Mouse (Mus musculus): ENCODE results near the gene Tmem201.

DNA sequence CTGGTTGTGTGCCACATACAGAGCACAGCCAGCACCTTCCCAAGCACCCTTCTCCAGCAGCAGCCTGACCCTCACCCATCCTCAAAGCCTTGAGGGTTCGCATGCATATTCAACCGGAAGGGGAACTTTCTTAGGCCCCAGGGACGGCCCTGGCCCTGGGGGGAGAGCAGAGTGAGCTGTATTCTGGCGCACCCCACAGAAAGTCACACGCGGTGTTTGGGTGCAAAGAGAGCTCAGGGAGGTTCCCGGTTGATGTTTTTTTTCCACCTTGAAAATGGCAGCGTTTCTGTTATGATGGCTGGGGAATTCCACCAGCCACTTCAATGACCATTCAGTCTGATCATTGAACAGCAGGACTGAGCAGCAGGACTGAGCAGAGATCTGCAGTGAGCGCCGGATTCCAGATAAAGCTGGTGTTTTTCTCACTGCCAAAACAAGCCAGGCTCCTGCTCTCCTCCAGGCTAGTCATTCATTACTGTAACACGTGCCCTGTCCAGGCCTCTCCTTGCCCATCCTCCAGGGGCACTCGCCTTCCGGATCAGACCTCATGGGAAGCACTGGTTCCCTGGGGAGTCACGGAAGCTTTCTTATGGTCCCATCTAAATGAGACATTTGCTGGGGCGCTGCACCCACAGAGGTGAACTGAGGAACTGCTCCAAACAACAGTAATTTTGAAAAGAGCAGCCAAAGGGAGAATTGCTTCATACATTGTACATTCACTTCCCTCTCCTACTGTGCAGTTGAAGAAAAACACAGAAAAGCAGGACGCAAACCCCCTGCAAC lies 41.5 kb downstream of the Tmem201 start:
- TF ChIP-seq POLR2A (IDR thresholded peaks at IDR 0.05; ENCODE audit: borderline replicate concordance, extremely low read depth, insufficient read depth, insufficient read length, poor library complexity, severe bottlenecking) = no peak
- TF ChIP-seq CTCF (IDR thresholded peaks at IDR 0.05; ENCODE audit: borderline replicate concordance, extremely low read depth, insufficient read depth, insufficient read length) = 0 out of 2 replicates have a peak, but pooled peaks have one; percentile 6
